Mouse (Mus musculus) thymus, adult 2 months (tissue): ENCODE data around the gene Zscan26.

Experiments used
- CTCF ChIP-seq: fragments of 200-500 bp; IDR thresholded peaks from 2 replicates; pipeline ENCODE4 v1.5.1; 2012; ENCODE audit warnings: mild to moderate bottlenecking, control low read depth, low read length, moderate library complexity, borderline replicate concordance; ENCODE audit not compliant: control insufficient read depth, poor library complexity, insufficient read depth; ENCODE audit errors: extremely low read depth
- POLR2A ChIP-seq: fragments of 200-500 bp; IDR thresholded peaks from 2 replicates; pipeline ENCODE4 v1.6.1; 2012; ENCODE audit warnings: mild to moderate bottlenecking, low read length, control low read depth, moderate library complexity; ENCODE audit not compliant: control insufficient read depth, poor library complexity, insufficient read depth; ENCODE audit errors: extremely low read depth

DNA sequence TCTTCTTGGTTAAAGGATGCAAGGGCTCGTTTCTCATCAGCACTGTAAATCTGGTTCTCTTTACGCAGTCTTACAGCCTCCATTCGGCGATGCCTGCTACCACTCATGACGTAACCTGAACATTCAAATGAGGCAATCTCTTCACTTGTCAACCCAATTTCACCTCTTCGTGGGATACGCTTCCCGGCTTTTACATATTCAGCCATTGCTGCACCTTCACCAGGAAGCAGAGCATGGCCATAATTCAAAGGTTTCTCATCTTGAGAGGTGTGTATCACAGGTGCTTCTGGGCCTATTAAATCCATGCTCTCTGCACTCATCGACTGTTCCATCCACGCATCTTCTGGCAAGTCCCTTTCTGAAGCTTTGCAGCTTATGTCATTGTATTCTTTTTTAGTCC is 13.8 kb upstream of the Zscan26 start:
- TF ChIP-seq CTCF (no peak), POLR2A (no peak)
